Mouse (Mus musculus) ES-E14 (cell line): ENCODE measurements around the gene Rims3.

ENCODE experiments used
- CHD2 ChIP-seq: IDR thresholded peaks from 2 replicates; pipeline ENCODE4 v1.6.1; 2014; ENCODE audit warnings: mild to moderate bottlenecking, low read depth, low read length, inconsistent platforms
- MAFK ChIP-seq: IDR thresholded peaks from 2 replicates; pipeline ENCODE4 v1.6.1; 2014; ENCODE audit warnings: mild to moderate bottlenecking, low read depth, low read length, inconsistent platforms; ENCODE audit not compliant: insufficient read depth
- ZC3H11A ChIP-seq: IDR thresholded peaks from 2 replicates; pipeline ENCODE4 v1.6.1; 2012; ENCODE audit warnings: low read depth, mild to moderate bottlenecking, inconsistent platforms, low read length, borderline replicate concordance
- ZNF384 ChIP-seq: IDR thresholded peaks from 2 replicates; pipeline ENCODE4 v1.6.1; 2012; ENCODE audit warnings: low read depth, low read length, inconsistent platforms

GRCm38 (mm10) chr4:120850946-120851345, 3.7 kb upstream of the Rims3 start:
- TF ChIP-seq ZC3H11A (peak; percentile 43; the same call in 1 of the 2 replicates), MAFK (no peak), ZNF384 (no peak), CHD2 (no peak)
